Mouse (Mus musculus): ENCODE measurements around the gene Ermn. TPM values are rescaled to one million over a fixed set of nuclear protein-coding genes. Genes with fewer than 3 reads are reported as not detected.

The Ermn gene
- not detected for total RNA-seq (2021)
- long read RNA-seq, experiment 1 = 0 reads
- long read RNA-seq, experiment 2 = 0 reads

GRCm38 (mm10) chr2:58052821-58053581 is at the start of gene Ermn:
TSS of gene Ermn (minus strand) at chr2:58052864.
- no peak for DNase-seq

GRCm38 (mm10) chr2:58094818-58095217 is 42.2 kb upstream of the Ermn start:
- no peak for DNase-seq

GRCm38 (mm10) chr2:58086420-58086819 is 33.8 kb upstream of the Ermn start:
- no peak for DNase-seq

DNA sequence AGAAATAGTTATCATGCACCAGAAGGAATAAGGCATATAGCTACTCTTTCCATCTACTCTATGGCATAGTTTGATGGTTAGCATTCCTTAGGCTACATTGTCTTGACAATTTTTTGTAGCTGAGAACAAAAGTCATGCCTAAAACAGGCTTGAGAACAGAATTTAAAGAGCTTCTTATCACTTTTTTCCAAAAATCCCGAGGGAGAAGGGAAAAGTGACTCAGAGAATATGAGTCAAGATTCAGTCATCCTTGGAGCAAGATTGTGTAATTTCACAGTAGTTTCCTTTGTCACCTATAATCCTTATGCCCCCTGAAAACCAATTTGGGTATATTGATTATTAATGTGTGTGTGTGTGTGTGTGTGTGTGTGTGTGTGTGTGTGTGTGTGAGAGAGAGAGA is 27.2 kb upstream of the Ermn start:
- DNase-seq = no peak

DNA sequence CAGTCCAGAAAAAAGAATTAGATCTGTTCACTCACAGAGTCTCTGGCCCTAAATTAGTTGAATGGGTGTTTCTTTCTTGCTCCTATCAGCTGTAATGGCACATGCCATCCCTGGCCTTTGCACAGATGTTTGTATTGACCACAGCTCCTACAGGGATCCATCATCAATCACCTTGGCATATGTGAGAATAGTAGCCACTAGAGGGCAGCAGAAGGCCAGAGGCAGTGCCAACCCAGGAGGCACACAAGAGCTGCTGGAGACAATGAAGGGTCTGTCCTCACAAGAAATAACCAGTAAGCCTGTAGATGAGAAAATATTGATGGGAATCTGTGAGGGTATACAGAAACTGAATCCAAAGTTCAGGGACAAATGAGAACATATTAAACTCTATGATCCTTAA is 2.7 kb upstream of the Ermn start:
- DNase-seq = peak; percentile 15

DNA sequence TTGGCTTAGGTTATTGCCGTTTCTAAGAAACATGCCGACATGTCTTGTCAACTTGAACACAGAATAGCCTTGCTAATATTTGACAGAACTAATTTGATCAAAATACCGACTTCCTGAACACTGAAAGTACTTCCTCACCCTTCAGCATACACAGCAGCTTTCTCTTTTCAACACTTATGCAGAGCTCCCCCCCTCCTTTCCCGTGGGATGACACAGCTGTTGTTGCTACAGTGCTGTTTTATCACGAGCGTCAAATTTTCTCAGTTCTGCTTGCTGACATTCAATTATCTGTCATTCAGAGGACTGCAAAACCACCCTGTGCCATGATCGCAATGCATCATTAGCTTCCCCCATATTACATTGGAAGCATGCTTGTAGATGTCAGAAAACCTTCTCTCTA is 10.8 kb downstream of the Ermn start:
- DNase-seq = no peak

- DNase-seq = no peak
These were observed 15.7 kb downstream of the Ermn start for GRCm38 (mm10) chr2:58036926-58037325.

DNA sequence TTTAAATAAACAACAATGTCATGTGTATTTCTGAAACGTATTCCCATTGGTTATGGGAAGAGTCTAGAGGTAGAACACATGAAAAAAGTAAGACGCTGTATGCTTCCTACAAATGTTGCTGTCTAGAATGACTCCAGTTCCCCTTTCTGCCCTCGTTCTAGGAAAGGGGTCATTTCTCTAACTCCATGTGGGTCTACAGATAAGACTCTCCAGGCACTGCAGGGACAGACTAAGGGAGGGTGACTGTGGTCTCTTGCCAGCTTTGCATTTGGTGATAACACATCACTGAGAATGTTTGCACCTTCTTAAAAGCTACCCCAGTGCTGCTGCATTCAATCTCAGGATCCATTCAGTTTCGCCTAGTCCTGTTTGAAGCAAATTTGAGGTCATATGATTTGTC is 17.0 kb downstream of the Ermn start:
- DNase-seq = no peak

DNA sequence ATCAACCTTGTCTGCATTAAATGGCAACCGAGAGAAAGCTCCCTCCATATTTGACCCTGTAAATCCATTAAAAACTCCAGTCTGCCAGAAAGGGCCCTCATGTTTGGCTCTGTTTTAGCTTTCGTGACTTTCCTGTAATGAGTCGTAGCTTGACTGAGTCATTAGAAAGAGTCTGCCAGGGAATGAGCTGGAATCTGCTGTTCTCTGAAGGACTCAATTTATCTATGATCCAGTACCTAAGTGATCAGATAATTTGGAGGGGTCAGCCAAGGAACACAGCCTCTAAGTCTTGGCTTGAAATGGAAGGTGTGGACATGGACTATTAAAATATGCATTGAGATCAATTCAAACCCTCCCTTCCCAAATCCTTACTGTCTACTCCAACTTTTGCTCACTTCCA is 21.2 kb downstream of the Ermn start:
- no peak for DNase-seq

DNA sequence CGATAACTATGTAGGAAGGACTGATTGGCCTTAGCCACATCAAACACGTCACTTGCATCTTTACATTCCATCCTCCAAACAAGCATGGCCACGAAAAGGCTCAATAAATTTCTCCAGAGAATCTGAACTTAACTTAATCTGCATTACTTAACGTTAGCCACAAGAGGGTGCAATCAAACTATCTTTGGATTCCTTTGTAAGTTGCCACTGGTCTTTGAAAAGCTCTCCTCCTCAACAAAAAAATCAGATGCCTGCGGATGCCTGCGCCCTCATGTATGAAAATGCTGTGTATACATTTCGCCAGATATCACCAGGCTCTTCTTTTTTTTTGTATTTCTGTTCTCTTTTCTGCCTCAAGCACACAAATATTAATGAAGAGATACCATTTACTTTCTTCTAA is 23.3 kb downstream of the Ermn start:
- DNase-seq = no peak

DNA sequence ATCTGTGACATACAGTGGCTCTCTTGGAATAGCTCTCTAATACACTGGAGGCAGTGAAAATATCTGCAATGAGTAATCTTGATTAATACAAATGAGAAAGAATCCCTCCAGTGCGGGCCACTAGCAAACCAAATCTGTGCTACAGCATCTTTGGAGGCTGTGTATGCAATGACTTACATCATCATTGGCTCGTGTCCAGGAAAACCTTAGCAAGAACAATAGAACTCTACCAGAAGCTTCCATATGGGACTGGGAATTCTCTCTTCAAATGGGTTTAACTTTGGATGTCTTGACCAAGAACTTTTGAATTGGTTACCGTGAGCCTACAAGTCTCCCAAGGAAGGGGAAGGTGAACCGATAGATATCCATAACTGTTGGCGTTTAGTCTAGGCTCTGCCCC is 25.9 kb downstream of the Ermn start:
- no peak for DNase-seq

DNA sequence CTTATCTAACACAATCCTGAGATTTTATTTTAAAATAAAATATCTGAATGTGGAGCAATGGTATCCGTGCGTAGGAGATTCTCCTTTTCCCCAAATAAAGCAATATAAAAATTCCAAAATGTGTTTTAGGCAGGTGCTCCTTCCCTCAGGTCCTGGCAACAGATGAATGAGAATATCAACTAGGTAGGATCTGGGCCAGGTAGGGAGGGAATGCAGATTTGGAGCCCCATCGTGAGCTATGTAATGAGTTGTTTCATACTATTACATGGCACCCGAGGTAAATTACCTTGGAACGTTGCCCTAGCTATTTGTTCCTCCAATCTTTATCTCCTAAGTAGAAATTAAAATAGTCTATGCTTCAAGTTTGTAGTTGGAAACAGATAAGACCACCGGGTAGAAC is 29.1 kb downstream of the Ermn start:
- no peak for DNase-seq

DNA sequence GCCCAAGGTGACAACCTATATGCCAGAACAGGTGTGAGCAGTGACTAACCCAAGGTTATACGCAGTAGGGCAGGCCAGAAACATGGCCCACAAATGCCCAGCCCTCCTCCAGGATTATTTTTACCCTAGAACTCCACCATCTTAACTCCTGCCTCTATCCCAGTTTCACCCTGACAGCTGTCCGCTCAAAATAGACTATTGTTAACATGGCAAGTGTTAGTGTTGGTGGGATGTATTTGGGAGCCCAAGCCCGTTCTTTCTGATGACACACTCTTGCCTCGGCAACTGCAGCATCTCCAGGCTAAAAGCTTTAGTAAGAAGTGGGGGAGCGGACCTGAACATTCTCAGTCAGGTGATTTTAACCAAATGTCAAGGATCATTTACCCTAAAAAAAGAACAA is 45.6 kb downstream of the Ermn start:
- DNase-seq = no peak

DNA sequence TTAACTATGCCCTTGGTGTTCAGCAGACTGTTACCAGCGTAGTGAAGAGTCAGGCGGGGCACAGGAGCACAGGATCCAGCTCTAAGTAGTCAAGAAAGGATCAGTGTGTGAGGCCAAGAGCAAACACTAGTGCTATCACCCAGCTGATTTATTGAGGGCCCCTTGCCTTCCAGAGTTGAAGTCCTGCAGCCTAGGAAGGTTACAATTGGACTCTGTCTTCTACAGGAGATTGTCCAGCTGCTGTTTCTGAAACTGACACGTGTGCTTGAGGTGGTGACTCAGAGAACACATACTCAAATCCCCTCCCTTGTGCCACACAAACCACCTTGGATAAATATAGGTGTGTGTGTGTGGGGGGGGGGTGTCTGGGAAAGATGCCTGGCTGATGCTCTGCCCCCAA is 51.2 kb downstream of the Ermn start:
- no peak for DNase-seq

- DNase-seq = peak; percentile 11
These were observed 54.8 kb downstream of the Ermn start, which contains the start of gene Galnt5 for GRCm38 (mm10) chr2:57997752-57998430. TSS of gene Galnt5 (plus strand) at chr2:57997884.

Other genes with a start within 250 kb of the Ermn start
- gene Galnt5, start 55.0 kb downstream of the Ermn start, total RNA-seq (2021) = 1 to 10 TPM; 2.3 to 2.6 TPM
- gene Cytip, start 142.7 kb upstream of the Ermn start, total RNA-seq (2021) = under 1 TPM; 0.19 to 0.43 TPM